Comparison of ENCODE assay signal across 24 mouse cellular contexts in the genomic region with DNA sequence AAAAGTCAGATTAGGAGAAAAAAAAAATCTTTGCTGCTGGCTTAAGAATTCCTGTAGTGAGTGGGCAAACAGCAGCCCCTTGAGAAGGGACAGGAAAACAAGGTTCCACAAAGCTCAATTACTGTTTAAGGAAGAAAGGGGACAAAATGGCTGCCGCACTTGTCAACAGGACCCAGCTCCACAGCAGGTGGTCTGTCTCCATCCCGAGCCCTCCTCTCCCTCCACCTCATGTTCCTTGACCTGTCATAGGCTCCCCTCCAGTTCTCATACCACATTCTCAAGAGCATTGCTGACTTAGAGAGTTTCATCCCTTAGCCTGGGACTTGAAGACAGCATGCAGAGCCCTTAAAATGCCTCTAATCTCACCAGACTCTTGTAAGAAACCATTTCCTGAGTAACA. TPM values are rescaled to one million over a fixed set of nuclear protein-coding genes. Genes with fewer than 3 reads are reported as not detected.
DNase-seq lines count a peak whose midpoint lies in the region; ATAC-seq and TF ChIP-seq lines count a peak whose summit lies in the region.
"Had no signal": no experiment of that assay in that cellular context is flagged by ENCODE, and none has a peak within 500 bp of the region (broad histone marks: within the 10 kb centered on the region; RNA-seq: fewer than 3 reads in every experiment).

No protein-coding gene starts in this region.

- no peak overlapping the region for H3K4me3 ChIP-seq in layer of hippocampus, adult 2 months
- no peak overlapping the region for H3K4me3 ChIP-seq in forebrain, embryonic 12.5 days (replicated peaks)
- no peak overlapping the region for H3K4me3 ChIP-seq in left cerebral cortex, adult 2 months
- H3K4me3 ChIP-seq: embryonic facial prominence, embryonic 12.5 days; heart, embryonic 12.5 days; limb, embryonic 12.5 days; neural tube, embryonic 15.5 days had no signal

- H3K4me1 ChIP-seq in forebrain, embryonic 12.5 days: peaks cover 22% of the 10 kb centered on the region
- H3K4me1 ChIP-seq: neural tube, embryonic 15.5 days had no signal

- peak; percentile 27; the same call in 1 of the 2 replicates for ATAC-seq in forebrain, embryonic 12.5 days (ENCODE audit: low FRiP score)
- ATAC-seq: intestine, postnatal 0 days; liver, postnatal 0 days; lung, postnatal 0 days had no signal

- no peak overlapping the region for H3K9ac ChIP-seq in forebrain, embryonic 12.5 days
- H3K9ac ChIP-seq: embryonic facial prominence, embryonic 12.5 days; heart, embryonic 12.5 days; limb, embryonic 12.5 days; liver, postnatal 0 days; neural tube, embryonic 15.5 days had no signal

- H3K27me3 ChIP-seq in forebrain, embryonic 12.5 days: no peaks in the 10 kb centered on the region
- H3K27me3 ChIP-seq: embryonic facial prominence, embryonic 12.5 days; heart, embryonic 12.5 days; limb, embryonic 12.5 days; neural tube, embryonic 15.5 days had no signal

- H3K27ac ChIP-seq in layer of hippocampus, adult 2 months: peak overlapping the region; percentile 40; the same call in 1 of the 2 replicates
- peak overlapping the region; percentile 47; the same call in 1 of the 2 replicates for H3K27ac ChIP-seq in forebrain, embryonic 12.5 days
- H3K27ac ChIP-seq in left cerebral cortex, adult 2 months: no peak overlapping the region
- H3K27ac ChIP-seq: embryonic facial prominence, embryonic 12.5 days; limb, embryonic 12.5 days; macrophage; neural tube, embryonic 15.5 days had no signal

- intact Hi-C loops in left cerebral cortex, adult 2 months (cut with DNase I): no loop called here

- H3K36me3 ChIP-seq in forebrain, embryonic 12.5 days (replicated peaks): peaks cover 6% of the 10 kb centered on the region; the same call in 1 of the 2 replicates
- H3K36me3 ChIP-seq: embryonic facial prominence, embryonic 12.5 days; limb, embryonic 12.5 days; neural tube, embryonic 15.5 days had no signal

- 29% methylated on average over 2 of the region's 2 CpGs for WGBS in forebrain, embryonic 12.5 days

- H3K9me3 ChIP-seq in forebrain, embryonic 12.5 days: no peaks in the 10 kb centered on the region
- H3K9me3 ChIP-seq: embryonic facial prominence, embryonic 12.5 days; heart, embryonic 12.5 days; limb, embryonic 12.5 days; neural tube, embryonic 15.5 days had no signal

- no peak overlapping the region for H3K4me2 ChIP-seq in forebrain, embryonic 12.5 days
- H3K4me2 ChIP-seq: embryonic facial prominence, embryonic 12.5 days; heart, embryonic 12.5 days; limb, embryonic 12.5 days; liver, embryonic 11.5 days; neural tube, embryonic 15.5 days had no signal

- DNase-seq in embryo, embryonic 10 days (ENCODE audit: low spot score): peak; percentile 28
- DNase-seq in embryo, embryonic 9.5 days (ENCODE audit: extremely low spot score): no peak
- DNase-seq in layer of hippocampus, adult 2 months (ENCODE audit: low spot score in 2 of 2): no peak
- DNase-seq in layer of hippocampus, adult 9-11 months: no peak
- peak; percentile 61 for DNase-seq in retina, postnatal 1 day
- DNase-seq in cerebellum, adult 18-20 months: no peak
- DNase-seq in left cerebral cortex, adult 2 months (ENCODE audit: extremely low spot score in 1 of 2, low spot score in 2 of 2): no peak
- DNase-seq: adrenal gland, adult 2 months; cerebellum, adult 8-10 months; gastrocnemius, postnatal 36 days; heart, postnatal 14 days; kidney, postnatal 25 days; liver, postnatal 0 days; right cerebral cortex, postnatal 25 days; spleen, adult 18-20 months had no signal

- TF ChIP-seq CTCF in layer of hippocampus, adult 2 months (conservative IDR thresholded peaks at IDR 0.05): no peak
- no peak for TF ChIP-seq CTCF in left cerebral cortex, adult 2 months (IDR thresholded peaks at IDR 0.05)

RNA-seq across cellular contexts. Expression of gene Dusp16, which starts 30.6 kb away (rescaled TPM):
- total RNA-seq in layer of hippocampus, adult 2 months (2021): 1 to 10 TPM; 8.6 to 8.9 TPM
- polyA plus RNA-seq in forebrain, embryonic 12.5 days (2016; fragmentation: Nextera tagmentation; extraction: Ambion mirVana): 20.4 and 22.0 TPM in 2 replicates
- 10 to 100 TPM in 1 of 2 experiments, 1 to 10 TPM in 1; 9.9 to 11.2 TPM for total RNA-seq in left cerebral cortex, adult 2 months (2021)

Comparison
In these comparisons a context has a peak if more than half of its experiments do, and no peak if none do; other contexts are left out.
1. DNase-seq: peak in embryo, embryonic 10 days (single experiment) and retina, postnatal 1 day (single experiment); none in embryo, embryonic 9.5 days (single experiment), layer of hippocampus, adult 2 months (0 of 2), layer of hippocampus, adult 9-11 months (single experiment), cerebellum, adult 18-20 months (0 of 2) and left cerebral cortex, adult 2 months (0 of 2).